Mouse (Mus musculus) thymus, adult 2 months (tissue): ENCODE data around the gene Isy1.

Experiments
- CTCF ChIP-seq: fragments of 200-500 bp; IDR thresholded peaks from 2 replicates; pipeline ENCODE4 v1.5.1; 2012; ENCODE audit warnings: mild to moderate bottlenecking, control low read depth, low read length, moderate library complexity, borderline replicate concordance; ENCODE audit not compliant: control insufficient read depth, poor library complexity, insufficient read depth; ENCODE audit errors: extremely low read depth
- POLR2A ChIP-seq: fragments of 200-500 bp; IDR thresholded peaks from 2 replicates; pipeline ENCODE4 v1.6.1; 2012; ENCODE audit warnings: mild to moderate bottlenecking, low read length, control low read depth, moderate library complexity; ENCODE audit not compliant: control insufficient read depth, poor library complexity, insufficient read depth; ENCODE audit errors: extremely low read depth

- TF ChIP-seq CTCF = no peak
- no peak for TF ChIP-seq POLR2A
These were observed 18.5 kb upstream of the Isy1 start for GRCm38 (mm10) chr6:87857071-87857470.
